Mouse (Mus musculus): ENCODE data around the gene Armh1. TPM values are rescaled to one million over a fixed set of nuclear protein-coding genes. Genes with fewer than 3 reads are reported as not detected.
A peak's percentile ranks its signal among the peaks of the same experiment; 100 is the strongest.
"Not testable (repeated sequence)": the region's sequence is repeated elsewhere in the genome, so short reads cannot be mapped to it uniquely, and the experiment has no call there.

The Armh1 gene
- total and polyA plus RNA-seq, 2 experiments, result not detected

GRCm38 (mm10) chr4:117191804-117192203 lies 60.1 kb downstream of the Armh1 start:
- H3K27me3 ChIP-seq (ENCODE audit: control insufficient read depth, insufficient read depth, low read length), result no peaks in the 10 kb centered on the region
- peak; percentile 32 for DNase-seq (ENCODE audit: extremely low read depth, low read depth, low spot score)
- H3K27ac ChIP-seq (replicated peaks; ENCODE audit: insufficient read depth, low read depth, low read length), result no peak overlapping the region
- H3K4me1 ChIP-seq (ENCODE audit: control insufficient read depth, insufficient read depth, low read length), result peaks cover 10% of the 10 kb centered on the region
- no peak overlapping the region for H3K9ac ChIP-seq (ENCODE audit: low read depth, low read length)
- H3K36me3 ChIP-seq (ENCODE audit: control insufficient read depth, insufficient read depth, low read length), result no peaks in the 10 kb centered on the region
- 94% methylated on average over 14 of the region's 14 CpGs for WGBS
- H3K79me2 ChIP-seq (ENCODE audit: control insufficient read depth, insufficient read depth, low read length), result no peaks in the 10 kb centered on the region
- no peak for TF ChIP-seq POLR2A (IDR thresholded peaks at IDR 0.05; ENCODE audit: extremely low read depth, insufficient read depth, low read length)
- TF ChIP-seq CTCF (IDR thresholded peaks at IDR 0.05; ENCODE audit: low read depth, low read length), result no peak
- H3K4me3 ChIP-seq (ENCODE audit: insufficient read depth, low read depth, low read length), result no peak overlapping the region

GRCm38 (mm10) chr4:117190660-117191059 lies 61.3 kb downstream of the Armh1 start:
- Histone ChIP-seq H3K4me1 (ENCODE audit: control insufficient read depth, insufficient read depth, low read length) (peaks cover 10% of the 10 kb centered on the region), H3K4me3 (ENCODE audit: insufficient read depth, low read depth, low read length) (no peak overlapping the region), H3K79me2 (ENCODE audit: control insufficient read depth, insufficient read depth, low read length) (no peaks in the 10 kb centered on the region), H3K9ac (ENCODE audit: low read depth, low read length) (no peak overlapping the region), H3K36me3 (ENCODE audit: control insufficient read depth, insufficient read depth, low read length) (no peaks in the 10 kb centered on the region), H3K27ac (replicated peaks; ENCODE audit: insufficient read depth, low read depth, low read length) (no peak overlapping the region; the same call in 1 of the 2 replicates), H3K27me3 (ENCODE audit: control insufficient read depth, insufficient read depth, low read length) (no peaks in the 10 kb centered on the region)
- TF ChIP-seq CTCF (IDR thresholded peaks at IDR 0.05; ENCODE audit: low read depth, low read length), result no peak
- TF ChIP-seq POLR2A (IDR thresholded peaks at IDR 0.05; ENCODE audit: extremely low read depth, insufficient read depth, low read length), result no peak
- DNase-seq (ENCODE audit: extremely low read depth, low read depth, low spot score), result peak; percentile 30
- WGBS, result 71% methylated on average over 7 of the region's 7 CpGs

- Histone ChIP-seq H3K36me3 (ENCODE audit: control insufficient read depth, insufficient read depth, low read length) (no peaks in the 10 kb centered on the region), H3K27ac (replicated peaks; ENCODE audit: insufficient read depth, low read depth, low read length) (no peak overlapping the region; the same call in 1 of the 2 replicates), H3K4me3 (ENCODE audit: insufficient read depth, low read depth, low read length) (no peak overlapping the region; the same call in 1 of the 2 replicates), H3K4me1 (ENCODE audit: control insufficient read depth, insufficient read depth, low read length) (peaks cover 10% of the 10 kb centered on the region), H3K9ac (ENCODE audit: low read depth, low read length) (peak overlapping the region; percentile 72; the same call in 1 of the 2 replicates), H3K27me3 (ENCODE audit: control insufficient read depth, insufficient read depth, low read length) (no peaks in the 10 kb centered on the region), H3K79me2 (ENCODE audit: control insufficient read depth, insufficient read depth, low read length) (no peaks in the 10 kb centered on the region)
- WGBS, result 1% methylated on average over 9 of the region's 9 CpGs
- DNase-seq (ENCODE audit: extremely low read depth, low read depth, low spot score), result peak; percentile 82
- TF ChIP-seq CTCF (IDR thresholded peaks at IDR 0.05; ENCODE audit: low read depth, low read length) (no peak), POLR2A (IDR thresholded peaks at IDR 0.05; ENCODE audit: extremely low read depth, insufficient read depth, low read length) (peak; percentile 34; the same call in 1 of the 2 replicates)
Observed at GRCm38 (mm10) chr4:117189856-117190543, 61.9 kb downstream of the Armh1 start.

- no peaks in the 10 kb centered on the region for H3K79me2 ChIP-seq (ENCODE audit: control insufficient read depth, insufficient read depth, low read length)
- no peaks in the 10 kb centered on the region for H3K36me3 ChIP-seq (ENCODE audit: control insufficient read depth, insufficient read depth, low read length)
- under 1% methylated on average over 16 of the region's 16 CpGs for WGBS
- H3K9ac ChIP-seq (ENCODE audit: low read depth, low read length), result peak overlapping the region; percentile 81
- peak overlapping the region; percentile 64 for H3K27ac ChIP-seq (replicated peaks; ENCODE audit: insufficient read depth, low read depth, low read length)
- peaks cover 10% of the 10 kb centered on the region for H3K4me1 ChIP-seq (ENCODE audit: control insufficient read depth, insufficient read depth, low read length)
- H3K27me3 ChIP-seq (ENCODE audit: control insufficient read depth, insufficient read depth, low read length), result no peaks in the 10 kb centered on the region
- peak; percentile 79 for DNase-seq (ENCODE audit: extremely low read depth, low read depth, low spot score)
- H3K4me3 ChIP-seq (ENCODE audit: insufficient read depth, low read depth, low read length), result peak overlapping the region; percentile 57
- TF ChIP-seq CTCF (IDR thresholded peaks at IDR 0.05; ENCODE audit: low read depth, low read length) (peak; percentile 84), POLR2A (IDR thresholded peaks at IDR 0.05; ENCODE audit: extremely low read depth, insufficient read depth, low read length) (no peak)
Observed at GRCm38 (mm10) chr4:117189382-117189855, 62.5 kb downstream of the Armh1 start.

- peak overlapping the region; percentile 64 for H3K27ac ChIP-seq (replicated peaks; ENCODE audit: insufficient read depth, low read depth, low read length)
- no peaks in the 10 kb centered on the region for H3K79me2 ChIP-seq (ENCODE audit: control insufficient read depth, insufficient read depth, low read length)
- peak; percentile 28 for DNase-seq (ENCODE audit: extremely low read depth, low read depth, low spot score)
- peak overlapping the region; percentile 57 for H3K4me3 ChIP-seq (ENCODE audit: insufficient read depth, low read depth, low read length)
- no peaks in the 10 kb centered on the region for H3K36me3 ChIP-seq (ENCODE audit: control insufficient read depth, insufficient read depth, low read length)
- H3K27me3 ChIP-seq (ENCODE audit: control insufficient read depth, insufficient read depth, low read length), result no peaks in the 10 kb centered on the region
- peak overlapping the region; percentile 81 for H3K9ac ChIP-seq (ENCODE audit: low read depth, low read length)
- WGBS, result 45% methylated on average over 3 of the region's 3 CpGs
- peaks cover 10% of the 10 kb centered on the region for H3K4me1 ChIP-seq (ENCODE audit: control insufficient read depth, insufficient read depth, low read length)
- TF ChIP-seq POLR2A (IDR thresholded peaks at IDR 0.05; ENCODE audit: extremely low read depth, insufficient read depth, low read length) (no peak), CTCF (IDR thresholded peaks at IDR 0.05; ENCODE audit: low read depth, low read length) (no peak)
Observed at GRCm38 (mm10) chr4:117188969-117189368, 63.0 kb downstream of the Armh1 start.

GRCm38 (mm10) chr4:117182759-117183096 lies 69.2 kb downstream of the Armh1 start:
- H3K36me3 ChIP-seq (ENCODE audit: control insufficient read depth, insufficient read depth, low read length); H3K79me2 ChIP-seq (ENCODE audit: control insufficient read depth, insufficient read depth, low read length); H3K4me1 ChIP-seq (ENCODE audit: control insufficient read depth, insufficient read depth, low read length); DNase-seq (ENCODE audit: extremely low read depth, low read depth, low spot score); H3K27me3 ChIP-seq (ENCODE audit: control insufficient read depth, insufficient read depth, low read length): not testable (repeated sequence)
- Histone ChIP-seq H3K9ac (ENCODE audit: low read depth, low read length) (peak overlapping the region; percentile 56; the same call in 1 of the 2 replicates), H3K4me3 (ENCODE audit: insufficient read depth, low read depth, low read length) (peak overlapping the region; percentile 64), H3K27ac (replicated peaks; ENCODE audit: insufficient read depth, low read depth, low read length) (peak overlapping the region; percentile 67)
- 11% methylated on average over 9 of the region's 9 CpGs for WGBS
